Mouse (Mus musculus): ENCODE data around the gene Ablim2.

Gene Ablim2

DNA sequence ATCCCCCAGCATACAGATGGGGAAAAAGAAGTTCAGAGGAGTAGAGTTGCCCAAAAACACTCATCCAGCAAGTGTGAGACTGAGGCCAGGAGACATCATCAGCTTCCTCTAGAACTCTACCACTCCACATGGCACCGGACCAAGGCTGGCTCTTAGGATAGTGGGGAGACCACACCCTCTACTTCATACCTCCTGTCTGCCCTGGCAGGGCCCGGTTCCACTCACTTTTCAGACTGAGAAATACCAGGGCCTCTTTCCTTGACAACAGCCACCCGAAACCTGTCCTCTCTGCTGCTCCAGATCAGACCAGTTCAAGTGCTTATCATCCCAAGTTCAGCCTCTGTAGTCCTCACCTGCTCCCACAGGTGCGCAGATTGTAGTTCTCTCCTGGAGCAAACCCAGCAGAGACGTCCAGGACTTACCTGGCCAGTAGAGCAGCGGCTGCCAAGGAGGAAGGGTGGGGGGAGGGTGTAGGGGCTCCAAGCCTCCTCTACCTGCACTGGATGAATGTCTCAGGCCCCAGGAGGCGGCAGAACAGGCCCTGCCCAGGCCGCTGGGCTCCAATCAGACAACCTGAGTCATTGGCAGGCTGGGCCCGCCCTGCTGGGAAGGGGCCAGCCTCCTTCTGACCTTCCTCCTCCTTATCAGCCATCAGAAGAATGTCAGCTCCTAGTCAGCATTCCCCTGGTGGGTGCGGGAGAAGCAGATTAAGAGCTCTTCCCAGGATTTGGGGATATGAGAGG is 18.0 kb upstream of the Ablim2 start, which contains the start of gene Sh3tc1:
Gene Sh3tc1, minus strand, starts transcription at position 452 of the 743 bp plus-strand sequence.
- no peak for DNase-seq (ENCODE audit: low spot score)

DNA sequence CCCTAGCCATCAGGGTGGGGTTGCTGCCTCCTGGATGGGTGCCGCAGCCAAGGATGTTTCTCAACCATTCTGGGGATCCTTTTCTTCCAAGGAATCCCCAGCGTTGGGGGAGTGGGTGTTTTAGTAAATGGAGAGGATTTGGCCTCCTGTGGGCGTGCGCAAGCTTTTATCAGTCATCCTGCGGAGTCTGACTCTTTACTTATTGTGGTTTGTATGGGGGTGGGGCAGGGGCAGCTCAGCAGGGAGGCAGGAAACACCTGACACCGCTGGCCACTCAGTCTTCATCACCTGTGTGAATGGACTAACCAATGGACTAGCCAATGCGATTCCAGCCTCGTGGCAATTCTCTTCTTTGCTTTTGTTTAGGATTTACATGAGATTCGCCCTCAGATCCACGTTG is 17.0 kb upstream of the Ablim2 start:
- DNase-seq (ENCODE audit: low spot score), result no peak

DNA sequence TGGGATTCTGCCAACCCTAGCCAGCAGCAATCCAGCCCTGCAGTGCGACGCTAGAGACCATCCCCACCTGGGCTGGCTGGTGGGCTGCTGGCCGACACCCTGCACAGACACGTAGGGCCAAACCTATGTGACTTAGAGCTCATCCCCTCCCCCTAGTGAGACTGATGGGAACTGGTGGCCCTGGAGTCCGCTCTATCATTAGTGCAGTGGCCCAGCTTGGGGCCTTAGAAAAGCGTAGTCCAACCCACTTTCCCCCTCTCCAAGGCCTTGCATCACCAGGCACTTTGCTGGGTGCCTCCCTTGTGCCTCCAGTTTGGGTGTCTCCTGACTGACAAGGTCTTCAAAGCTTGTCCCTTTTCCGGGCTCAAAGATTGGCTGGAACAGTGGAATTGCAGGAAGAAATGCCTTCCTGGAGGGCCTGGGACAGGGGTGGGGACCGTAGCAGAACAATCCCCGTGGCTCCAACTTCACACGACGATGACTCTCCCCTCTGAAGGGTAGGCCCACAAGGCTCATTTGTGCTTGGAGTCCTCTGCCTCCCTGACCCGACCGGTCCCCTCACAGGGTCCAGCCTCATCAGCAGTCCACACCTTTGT is 16.4 kb upstream of the Ablim2 start:
- no peak for DNase-seq (ENCODE audit: low spot score)

DNA sequence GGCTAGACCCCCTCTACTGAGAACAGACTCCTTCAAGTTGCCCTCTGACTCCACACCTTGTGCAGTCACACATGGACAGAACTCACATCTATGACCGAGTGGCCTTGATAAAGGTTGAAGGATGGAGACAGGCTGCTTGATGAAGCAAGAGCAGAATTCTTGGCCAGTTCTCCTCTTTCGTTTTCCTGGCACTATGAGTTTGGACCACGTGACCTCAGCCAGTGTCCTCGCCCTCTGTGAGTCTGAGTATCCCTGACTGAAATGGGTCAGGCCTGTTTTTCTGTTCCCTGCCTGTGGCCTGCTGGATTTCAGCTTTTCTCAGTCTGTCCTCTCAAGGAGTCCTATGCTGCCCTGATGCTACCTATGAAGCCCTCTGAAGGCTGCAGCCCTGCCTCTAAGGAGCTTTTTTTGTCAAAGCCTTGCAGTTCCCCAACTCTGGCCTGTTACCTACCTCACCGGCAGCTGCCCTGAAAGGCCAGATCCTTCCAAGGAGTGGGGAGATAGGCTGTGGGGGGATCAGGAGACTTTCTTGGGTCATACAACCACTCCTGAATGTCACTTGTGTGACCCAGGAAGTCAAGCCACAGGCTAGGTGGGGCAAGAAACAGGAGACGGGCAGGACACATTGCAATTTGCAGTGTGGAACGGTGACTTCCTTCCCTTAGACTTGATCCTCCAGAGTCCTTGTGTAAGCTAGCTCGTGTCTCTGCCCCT is 14.3 kb upstream of the Ablim2 start:
- DNase-seq (ENCODE audit: low spot score), result no peak

DNA sequence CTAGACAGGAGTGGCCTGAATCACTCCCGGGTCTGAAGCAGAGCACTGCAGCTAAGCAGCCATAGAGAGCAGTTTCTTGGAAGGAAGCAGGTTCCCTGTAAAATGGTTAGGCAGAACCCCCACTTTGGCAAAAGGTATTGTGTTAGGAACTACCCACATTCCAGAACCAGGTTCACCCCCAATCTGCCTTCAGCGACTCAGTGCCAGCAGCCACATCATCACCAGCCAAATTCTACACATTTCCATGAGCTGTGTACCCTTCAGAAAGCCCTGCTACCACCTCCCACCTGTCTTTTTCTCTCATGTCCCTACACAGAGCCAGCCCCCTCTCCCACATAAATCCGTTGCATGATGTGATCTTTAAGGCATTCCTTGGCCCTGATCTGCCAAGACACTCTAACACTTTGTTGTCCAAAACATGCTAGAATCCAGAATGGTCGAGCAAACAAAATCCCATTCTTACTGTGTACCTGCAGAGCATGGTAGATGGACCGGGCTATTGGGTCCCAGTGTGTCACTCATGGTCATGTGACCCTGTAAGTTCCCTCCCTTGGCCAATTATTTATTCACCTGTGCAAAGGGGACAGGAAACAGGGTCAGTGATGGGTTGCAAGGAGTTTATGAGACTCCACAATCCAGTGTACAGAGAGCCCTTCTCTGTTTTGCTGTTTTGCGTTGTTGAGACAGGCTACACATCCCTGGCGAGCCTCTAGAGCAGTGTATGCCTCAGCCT is 13.5 kb upstream of the Ablim2 start:
- no peak for DNase-seq (ENCODE audit: low spot score)

DNA sequence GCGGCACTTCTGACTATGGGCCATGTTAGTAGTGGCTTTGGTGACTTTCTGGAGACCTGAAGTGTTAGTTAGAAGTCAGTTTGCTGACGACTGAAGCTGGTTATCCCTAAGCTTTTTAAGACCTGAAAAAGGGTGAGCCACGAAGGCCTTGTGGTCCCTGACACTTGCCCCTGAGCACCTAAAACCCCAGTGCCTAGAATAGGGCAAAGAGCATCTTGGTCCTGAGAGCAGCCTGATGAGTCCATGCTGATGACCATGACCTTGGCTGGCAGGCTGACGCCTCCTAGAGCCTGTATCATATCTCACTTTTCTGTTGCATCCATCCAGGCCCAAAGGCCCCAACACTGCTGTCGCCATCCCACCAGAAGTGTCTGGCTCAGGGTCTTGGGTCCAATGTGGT is 12.3 kb upstream of the Ablim2 start:
- no peak for DNase-seq (ENCODE audit: low spot score)

DNA sequence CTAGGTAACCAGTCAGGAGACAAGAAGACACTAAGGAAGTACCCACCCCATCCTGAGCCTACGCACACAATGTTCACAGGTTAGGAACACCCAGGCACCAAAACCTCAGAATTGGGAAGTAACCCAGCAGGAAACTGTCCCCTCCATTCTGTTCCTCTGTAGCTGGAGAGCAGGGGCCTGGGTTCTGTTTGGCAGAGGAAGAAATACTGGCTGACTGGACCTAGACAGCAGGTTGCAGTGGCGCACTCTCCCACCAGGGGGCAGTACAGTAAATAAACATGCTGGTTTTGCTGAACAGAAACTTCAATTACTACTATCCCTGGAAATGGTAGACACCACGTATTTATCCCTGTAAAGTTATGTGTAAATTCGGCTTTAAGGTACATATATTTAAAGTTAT is 10.8 kb upstream of the Ablim2 start:
- peak; percentile 44 for DNase-seq (ENCODE audit: low spot score)

DNA sequence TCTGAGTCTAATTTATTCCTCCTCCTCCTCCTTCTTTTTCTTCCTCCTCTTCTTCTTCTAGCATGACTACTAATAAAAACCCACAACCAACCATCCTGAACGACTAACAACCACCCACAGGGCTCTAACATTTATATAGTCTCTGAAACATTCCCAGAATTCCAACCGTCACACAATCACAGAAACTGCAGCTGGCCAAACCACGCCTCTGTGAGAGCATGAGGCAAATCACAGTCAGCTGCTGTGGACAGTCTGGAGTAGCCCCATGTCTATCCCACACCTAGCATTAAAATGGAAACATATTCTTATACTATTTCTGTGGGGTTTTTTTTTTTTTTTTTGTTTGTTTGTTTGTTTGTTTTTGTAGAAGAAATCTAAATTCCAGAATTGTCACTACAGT is 8.3 kb upstream of the Ablim2 start:
- DNase-seq (ENCODE audit: low spot score), result no peak

DNA sequence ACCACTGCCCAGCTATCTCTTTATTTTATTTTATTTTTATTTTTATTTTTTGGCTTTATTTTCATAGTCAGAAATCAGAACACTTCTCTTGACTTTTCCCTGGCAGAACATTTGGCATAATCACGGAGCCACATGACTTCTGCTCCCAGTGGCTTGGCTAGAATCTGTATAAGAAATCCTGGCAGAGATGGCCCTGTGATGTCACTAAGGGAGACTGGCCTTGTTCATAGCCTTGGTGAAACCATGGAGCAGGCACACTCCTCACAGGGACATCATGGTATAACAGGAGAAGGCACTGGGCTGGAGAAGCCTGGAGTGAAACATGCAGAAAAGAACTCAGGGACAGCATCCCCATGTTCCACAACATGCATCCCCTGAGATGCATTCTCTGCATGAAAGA is 7.7 kb upstream of the Ablim2 start:
- DNase-seq (ENCODE audit: low spot score), result no peak

DNA sequence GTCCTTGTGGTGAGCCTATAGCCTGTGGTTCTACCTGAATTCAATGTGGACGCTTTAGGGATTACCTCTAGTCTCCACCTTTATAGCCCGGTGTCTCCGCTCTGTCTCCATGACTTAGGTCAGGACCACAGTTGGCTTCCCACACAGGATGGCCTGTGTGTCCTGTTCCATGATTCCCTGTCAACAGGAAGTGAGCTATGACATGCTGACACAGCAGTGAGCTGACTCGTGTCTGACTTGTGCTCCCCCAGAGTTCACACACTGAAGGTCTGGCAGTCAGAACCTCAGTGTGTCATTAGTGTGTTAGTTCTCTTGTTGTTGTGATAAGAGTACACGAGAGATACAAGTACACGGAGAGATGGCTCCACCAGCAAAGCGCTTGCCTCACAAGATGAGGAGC is 6.7 kb upstream of the Ablim2 start:
- no peak for DNase-seq (ENCODE audit: low spot score)

DNA sequence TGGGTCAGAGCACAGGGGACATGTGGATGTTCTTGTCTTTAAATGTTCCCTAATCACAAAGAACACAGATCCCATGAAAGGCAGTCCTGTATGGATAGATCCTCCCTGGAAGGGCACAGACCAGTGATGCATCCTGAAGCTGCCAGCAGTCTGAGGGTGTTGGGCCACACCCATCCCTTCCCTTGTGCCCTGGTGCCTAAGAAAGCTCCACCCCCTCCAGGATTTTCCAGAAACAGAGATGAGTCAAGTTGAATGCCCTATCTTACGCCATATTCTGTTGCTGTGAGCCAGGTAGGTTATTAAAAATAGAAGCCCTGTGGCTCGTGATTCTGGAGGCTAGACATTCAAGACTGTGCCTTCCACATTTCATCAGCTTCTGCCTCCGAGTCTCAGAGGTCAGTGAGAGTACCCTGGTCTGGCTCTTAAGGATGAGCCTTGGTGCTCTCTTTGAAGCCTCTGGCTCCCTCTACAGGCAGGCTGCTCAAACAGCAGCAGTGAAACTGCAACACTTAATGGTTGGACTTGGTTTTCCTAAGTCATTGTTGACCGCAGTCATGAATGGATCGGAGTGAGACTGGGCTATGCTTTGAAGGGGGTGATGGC is 2.4 kb upstream of the Ablim2 start:
- no peak for DNase-seq (ENCODE audit: low spot score)

DNA sequence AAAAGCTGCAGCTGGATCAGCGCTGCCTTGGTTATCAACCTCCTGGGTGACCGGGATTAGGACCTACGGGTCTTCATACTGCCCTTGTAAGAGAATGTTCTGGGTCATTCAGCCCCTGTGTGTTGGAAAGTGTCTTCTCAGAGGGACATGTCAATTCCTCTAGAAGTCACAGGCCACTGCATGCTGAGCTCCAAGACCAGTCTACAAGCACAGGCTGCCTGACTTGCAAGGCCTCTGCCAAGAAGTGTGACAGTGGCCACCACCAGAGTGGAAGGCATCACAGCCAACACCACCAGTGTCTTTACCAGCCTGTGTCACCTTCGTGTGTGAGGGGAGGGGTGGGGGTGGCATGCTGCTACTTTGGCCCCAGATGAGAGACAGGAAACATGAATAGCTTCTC is 1.7 kb upstream of the Ablim2 start:
- DNase-seq (ENCODE audit: low spot score), result no peak

DNA sequence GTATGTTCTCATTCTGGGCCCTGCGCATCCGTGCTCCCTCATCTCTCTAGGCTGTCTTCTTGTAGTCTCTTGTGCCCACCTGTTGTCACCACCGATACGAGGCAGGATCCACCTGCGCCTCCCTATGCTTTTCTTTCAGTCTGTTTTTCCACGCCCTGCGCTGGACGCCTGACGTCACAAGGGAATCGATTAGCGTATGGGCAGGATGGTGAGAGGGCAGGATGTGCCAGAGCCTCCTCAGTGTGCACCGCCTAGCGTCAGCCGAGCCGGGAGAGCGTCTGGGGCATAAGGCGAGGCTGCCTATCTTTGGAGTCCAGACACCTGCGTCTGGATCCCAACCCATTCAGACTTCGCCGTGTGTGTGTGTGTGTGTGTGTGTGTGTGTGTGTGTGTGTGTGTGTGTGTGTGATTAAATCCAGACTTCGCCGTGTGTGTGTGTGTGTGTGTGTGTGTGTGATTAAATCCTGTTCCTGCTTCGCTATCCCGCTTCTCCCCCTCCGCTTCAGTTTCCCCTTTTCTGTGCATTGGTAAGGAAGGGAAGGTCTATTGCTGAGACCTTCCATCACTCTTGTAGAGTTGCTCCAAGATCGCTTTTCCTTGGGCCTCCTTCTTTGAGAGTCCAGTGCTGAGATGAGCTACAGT is 562 bp upstream of the Ablim2 start:
- DNase-seq (ENCODE audit: low spot score), result no peak

DNA sequence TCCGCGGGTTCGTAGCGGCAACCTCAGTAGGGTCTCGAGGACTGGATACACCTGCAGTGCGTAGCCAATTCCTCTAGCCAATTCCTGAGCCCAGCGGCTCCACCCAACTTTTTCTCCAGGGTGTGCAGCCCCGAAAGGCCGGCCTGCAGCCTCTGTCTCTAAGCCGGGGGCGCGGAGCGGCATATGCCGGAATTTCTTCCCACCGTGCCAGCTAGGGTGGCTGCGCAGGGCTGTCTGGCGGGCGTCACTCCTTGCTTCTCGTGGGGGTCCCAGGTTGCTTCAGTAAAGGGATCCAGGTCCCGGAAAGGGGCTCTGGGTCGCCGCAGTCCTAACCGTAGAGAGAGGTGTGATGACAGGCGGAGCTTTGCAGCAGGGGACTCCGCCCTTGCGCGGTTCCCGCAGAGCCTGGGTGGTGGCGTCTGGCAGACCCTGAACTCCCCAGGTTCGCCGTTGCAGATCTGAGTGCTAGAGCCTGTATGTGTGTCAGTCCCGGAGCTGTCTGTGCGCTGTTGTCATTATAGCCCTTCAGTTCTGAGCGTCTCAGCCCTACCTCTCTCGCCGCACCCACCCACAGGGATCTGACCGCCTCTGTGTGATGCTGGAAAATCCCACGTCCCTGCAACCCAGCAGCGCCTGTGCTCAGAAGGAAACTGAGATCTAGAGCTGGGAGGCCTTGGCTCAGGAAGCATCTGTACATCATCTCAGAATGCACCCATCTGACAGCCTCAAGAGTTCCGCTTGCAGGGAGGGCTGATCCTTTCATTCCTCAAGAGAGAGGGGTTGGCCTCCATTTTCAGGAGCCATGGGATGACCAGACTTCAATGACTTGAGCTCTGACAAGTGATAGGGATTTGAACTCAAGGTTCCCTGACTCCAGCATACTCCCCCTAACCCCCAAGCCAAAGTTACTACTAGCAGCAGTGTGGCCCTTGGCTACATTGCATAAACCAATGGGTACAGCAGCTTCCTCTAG is 687 bp downstream of the Ablim2 start:
- no peak for DNase-seq (ENCODE audit: low spot score)

DNA sequence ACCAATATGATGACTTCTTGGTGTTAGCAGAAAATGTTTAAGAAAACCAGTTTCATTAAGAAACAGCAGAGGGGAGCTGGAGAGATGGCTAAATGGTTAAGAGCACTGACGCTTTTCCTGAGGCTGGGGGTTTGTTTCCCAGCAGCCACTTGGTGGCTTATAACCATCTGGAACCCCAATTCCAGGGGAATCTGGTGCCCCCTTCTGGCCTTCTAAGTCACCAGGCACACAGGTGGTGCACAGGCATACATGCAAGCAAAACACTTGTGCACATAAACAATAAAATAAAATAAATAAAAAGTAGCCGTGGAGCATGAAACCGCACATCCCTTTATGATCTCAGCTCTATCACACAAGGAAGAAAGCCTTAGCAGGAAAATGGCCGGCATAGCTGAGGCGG is 3.6 kb downstream of the Ablim2 start:
- DNase-seq (ENCODE audit: low spot score), result no peak

DNA sequence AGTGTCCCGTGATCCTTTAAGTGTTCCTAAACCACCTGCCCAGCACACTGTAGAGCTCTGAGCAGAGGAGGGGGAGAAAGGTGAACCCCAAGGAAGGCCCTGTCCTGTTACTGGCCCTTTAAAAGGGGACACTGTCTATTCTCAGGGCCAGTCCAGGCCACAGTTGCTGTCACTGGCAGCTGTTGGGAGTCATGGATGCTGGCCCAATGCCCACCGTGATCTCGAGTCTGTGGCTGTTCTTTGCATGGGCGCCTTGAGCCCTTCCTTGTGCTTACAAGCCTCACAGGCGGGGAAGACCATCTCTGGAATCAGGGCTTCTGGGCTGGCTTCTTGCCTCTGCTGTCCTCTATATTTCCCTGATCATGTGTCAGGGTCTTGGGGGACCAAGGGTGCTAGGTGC is 4.7 kb downstream of the Ablim2 start:
- DNase-seq (ENCODE audit: low spot score), result no peak

DNA sequence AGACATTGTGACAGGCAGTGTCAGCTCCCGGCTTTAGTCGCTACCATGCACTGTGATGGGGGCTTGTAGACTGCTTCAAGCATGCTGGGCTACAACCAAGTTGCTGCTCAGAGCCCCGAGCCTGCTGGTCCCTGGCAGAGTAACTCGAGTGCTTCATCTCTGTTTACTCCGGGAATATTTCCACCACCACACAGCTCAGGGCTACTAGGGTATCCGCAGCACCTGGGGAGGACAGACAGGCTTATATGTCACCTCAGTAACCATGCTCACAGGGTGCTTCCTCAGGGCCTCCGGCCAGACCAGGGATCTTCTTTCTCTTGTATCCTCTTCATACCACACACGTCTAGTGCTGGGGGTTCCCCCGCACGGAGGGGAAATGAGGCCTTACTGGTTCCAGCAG is 5.2 kb downstream of the Ablim2 start:
- no peak for DNase-seq (ENCODE audit: low spot score)

DNA sequence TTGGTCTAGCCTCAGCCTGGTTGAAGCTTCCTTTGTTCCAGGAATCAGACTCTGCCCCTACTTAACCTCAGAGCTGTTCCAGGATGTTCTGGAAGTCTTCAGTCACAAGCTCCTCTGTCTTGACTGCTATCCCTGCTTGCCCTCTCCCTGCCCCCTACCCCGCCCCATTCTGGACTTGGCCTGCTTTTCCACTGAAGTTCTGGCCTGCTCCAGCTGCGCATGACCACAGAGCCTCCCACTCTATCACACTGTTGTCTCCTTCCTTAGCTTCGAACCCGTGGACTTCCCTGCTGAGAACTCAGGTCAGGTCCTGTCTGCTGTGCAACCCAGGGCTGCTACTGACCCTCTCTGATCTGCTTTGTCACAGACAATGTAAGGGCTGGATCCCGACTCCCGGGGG is 8.2 kb downstream of the Ablim2 start:
- no peak for DNase-seq (ENCODE audit: low spot score)

DNA sequence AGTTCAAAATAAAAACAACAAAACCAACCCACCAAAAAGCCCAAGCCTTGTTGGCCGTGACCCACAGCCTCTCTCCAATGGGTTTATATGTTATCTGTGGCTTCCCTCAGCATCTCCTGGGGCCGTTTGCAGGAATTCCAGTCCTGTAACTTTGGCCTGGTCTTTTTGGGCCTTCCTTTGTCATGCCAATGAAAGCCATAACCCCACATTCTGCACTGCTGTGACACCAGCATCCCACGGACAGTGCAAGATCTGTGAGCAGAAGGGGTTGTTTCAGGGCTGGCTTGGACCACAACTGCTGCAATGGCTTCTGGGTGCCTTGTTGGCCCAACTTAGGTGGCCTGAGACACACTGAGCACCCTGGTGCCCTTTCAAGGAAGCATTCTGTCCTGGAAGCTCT is 10.8 kb downstream of the Ablim2 start:
- no peak for DNase-seq (ENCODE audit: low spot score)

DNA sequence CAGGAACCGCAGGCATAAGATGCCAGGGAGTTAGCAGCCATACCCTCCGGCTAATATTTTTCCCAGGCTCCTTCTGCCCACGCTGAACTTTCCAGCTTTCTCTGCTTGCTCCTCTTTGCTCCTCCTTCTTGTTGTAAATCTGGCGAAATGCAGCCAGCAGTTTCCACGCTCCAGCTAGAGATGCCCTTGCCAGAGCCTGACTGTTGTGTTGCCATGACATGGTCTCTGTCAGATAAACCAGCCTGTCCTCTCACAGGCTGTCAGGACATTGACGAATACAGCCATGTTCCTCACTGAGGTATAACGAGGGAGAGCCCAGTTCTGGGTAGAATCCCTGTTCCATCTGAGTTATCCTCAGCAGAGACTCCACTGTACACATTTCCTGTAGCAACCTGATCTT is 11.3 kb downstream of the Ablim2 start:
- no peak for DNase-seq (ENCODE audit: low spot score)

DNA sequence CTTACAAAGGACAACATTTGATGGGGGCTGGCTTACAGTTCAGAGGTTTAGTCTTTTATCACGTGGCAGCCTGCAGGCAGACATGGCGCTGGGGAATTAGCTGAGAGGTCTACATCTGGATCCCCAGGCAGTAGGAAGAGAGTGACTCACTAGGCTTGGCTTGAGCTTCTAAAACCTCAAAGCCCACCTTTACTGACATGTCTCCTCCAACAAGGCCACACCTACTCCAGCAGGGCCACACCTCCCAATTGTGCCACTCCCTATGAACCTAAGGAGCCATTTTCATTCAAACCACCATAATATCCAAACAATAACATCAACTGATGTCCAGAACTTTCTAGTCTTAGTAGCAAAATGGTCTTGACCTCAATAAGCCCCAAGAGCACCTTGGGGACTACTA is 12.6 kb downstream of the Ablim2 start:
- no peak for DNase-seq (ENCODE audit: low spot score)
